Mouse (Mus musculus) forebrain, embryonic 11.5 days (tissue): ENCODE data around the gene Cntnap2. TPM values are rescaled to one million over a fixed set of nuclear protein-coding genes. Genes with fewer than 3 reads are reported as not detected.

Source experiments
- ATAC-seq: fragments of 200-750 bp; cut with Nextera tagmentation; replicated peaks from 2 replicates; pipeline ENCODE4 v1.8.0; 2017; ENCODE audit warnings: moderate TSS enrichment; ENCODE audit not compliant: low FRiP score
- DNase-seq: peaks from one replicate; pipeline ENCODE4 v3.0.0-alpha.2; 2017; ENCODE audit warnings: low spot score
- H3K27ac ChIP-seq: fragments of 300-500 bp; sonication (generic); 2 replicates; pipeline ENCODE4 v1.5.1; 2014; ENCODE audit warnings: low read depth, low read length
- H3K27me3 ChIP-seq: fragments of 300-500 bp; sonication (generic); 2 replicates; pipeline ENCODE4 v1.6.1; 2014; ENCODE audit warnings: mild to moderate bottlenecking, low read length, mixed read lengths; ENCODE audit not compliant: control insufficient read depth, insufficient read depth
- H3K36me3 ChIP-seq: fragments of 300-500 bp; sonication (generic); 2 replicates; pipeline ENCODE4 v1.6.1; 2014; ENCODE audit warnings: mild to moderate bottlenecking, low read length, moderate library complexity, mixed read lengths; ENCODE audit not compliant: control insufficient read depth, insufficient read depth
- H3K4me1 ChIP-seq: fragments of 300-500 bp; sonication (generic); replicated peaks from 2 replicates; pipeline ENCODE4 v1.6.1; 2014; ENCODE audit warnings: low read length, mixed read lengths; ENCODE audit not compliant: control insufficient read depth, insufficient read depth
- H3K4me2 ChIP-seq: fragments of 300-500 bp; sonication (generic); 2 replicates; pipeline ENCODE4 v1.6.1; 2014; ENCODE audit warnings: low read depth, mild to moderate bottlenecking, low read length, moderate library complexity, mixed read lengths; ENCODE audit not compliant: severe bottlenecking
- H3K4me3 ChIP-seq: fragments of 300-500 bp; sonication (generic); 2 replicates; pipeline ENCODE4 v1.5.1; 2014; ENCODE audit warnings: low read depth, low read length
- H3K9ac ChIP-seq: fragments of 300-500 bp; sonication (generic); 2 replicates; pipeline ENCODE4 v1.6.1; 2014; ENCODE audit warnings: low read length
- H3K9me3 ChIP-seq: fragments of 300-500 bp; sonication (generic); 2 replicates; pipeline ENCODE4 v1.6.1; 2016; ENCODE audit warnings: low read length, mixed read lengths; ENCODE audit not compliant: control insufficient read depth
- WGBS: fragments of 180-500 bp; shearing (Covaris S2); extraction: QIAGEN DNeasy Blood & Tissue Kit; methylation state at CpG from one replicate; pipeline ENCODE4 v1.1.7; 2014; 5-methylcytosine and 5-hydroxymethylcytosine counted together
- polyA plus RNA-seq: library from polyadenylated mRNA; unstranded; fragments of >200 nt; fragmentation: Nextera tagmentation; extraction: Ambion mirVana; gene quantifications from 2 replicates; pipeline ENCODE4 v1.2.1, GENCODE M21; 2014

Gene Cntnap2
- polyA plus RNA-seq, 1 experiment from 2014 or later = 69.6 TPM

- no peak overlapping the region for H3K4me3 ChIP-seq
- no peaks in the 10 kb centered on the region for H3K27me3 ChIP-seq
- ATAC-seq = no peak
These were observed 529.9 kb downstream of the Cntnap2 start for GRCm38 (mm10) chr6:45589084-45589483.

GRCm38 (mm10) chr6:45647017-45647416, 587.9 kb downstream of the Cntnap2 start:
- no peaks in the 10 kb centered on the region for H3K27me3 ChIP-seq
- H3K27ac ChIP-seq = no peak overlapping the region
- no peaks in the 10 kb centered on the region for H3K36me3 ChIP-seq
- no peak for DNase-seq
- H3K4me3 ChIP-seq = no peak overlapping the region
- ATAC-seq = no peak
- no peak overlapping the region for H3K4me2 ChIP-seq
- no peak overlapping the region for H3K9ac ChIP-seq
- no peaks in the 10 kb centered on the region for H3K4me1 ChIP-seq
- no peaks in the 10 kb centered on the region for H3K9me3 ChIP-seq

More at GRCm38 (mm10) chr6:45589084-45589483, 529.9 kb downstream of the Cntnap2 start:
- H3K4me2 ChIP-seq = no peak overlapping the region
- DNase-seq = no peak
- H3K36me3 ChIP-seq = no peaks in the 10 kb centered on the region
- H3K27ac ChIP-seq = no peak overlapping the region
- H3K9me3 ChIP-seq = no peaks in the 10 kb centered on the region
- H3K9ac ChIP-seq = no peak overlapping the region
- H3K4me1 ChIP-seq = no peaks in the 10 kb centered on the region

- Histone ChIP-seq H3K4me3 (no peak overlapping the region), H3K27ac (no peak overlapping the region), H3K4me1 (no peaks in the 10 kb centered on the region), H3K36me3 (no peaks in the 10 kb centered on the region), H3K9ac (no peak overlapping the region), H3K4me2 (no peak overlapping the region), H3K9me3 (no peaks in the 10 kb centered on the region), H3K27me3 (no peaks in the 10 kb centered on the region)
- ATAC-seq (no peak), DNase-seq (no peak)
- WGBS = 90% methylated on average over 2 of the region's 2 CpGs
These were observed 589.3 kb downstream of the Cntnap2 start for GRCm38 (mm10) chr6:45648419-45648818.

- DNase-seq = no peak
These were observed 641.1 kb downstream of the Cntnap2 start for GRCm38 (mm10) chr6:45700287-45700686.

GRCm38 (mm10) chr6:45791612-45792011, 732.5 kb downstream of the Cntnap2 start:
- Histone ChIP-seq H3K9me3 (no peaks in the 10 kb centered on the region), H3K4me3 (no peak overlapping the region), H3K36me3 (no peaks in the 10 kb centered on the region), H3K9ac (no peak overlapping the region), H3K27ac (no peak overlapping the region), H3K4me1 (no peaks in the 10 kb centered on the region), H3K27me3 (no peaks in the 10 kb centered on the region), H3K4me2 (no peak overlapping the region)
- DNase-seq = no peak
- ATAC-seq = no peak

More at GRCm38 (mm10) chr6:45700287-45700686, 641.1 kb downstream of the Cntnap2 start:
- no peak for ATAC-seq
- Histone ChIP-seq H3K4me1 (no peaks in the 10 kb centered on the region), H3K9ac (no peak overlapping the region), H3K4me3 (no peak overlapping the region), H3K27ac (no peak overlapping the region), H3K27me3 (no peaks in the 10 kb centered on the region), H3K4me2 (no peak overlapping the region), H3K36me3 (no peaks in the 10 kb centered on the region), H3K9me3 (no peaks in the 10 kb centered on the region)

- no peaks in the 10 kb centered on the region for H3K27me3 ChIP-seq
- no peaks in the 10 kb centered on the region for H3K36me3 ChIP-seq
- H3K9ac ChIP-seq = no peak overlapping the region
- H3K9me3 ChIP-seq = no peaks in the 10 kb centered on the region
- H3K27ac ChIP-seq = no peak overlapping the region
- no peak overlapping the region for H3K4me3 ChIP-seq
- no peaks in the 10 kb centered on the region for H3K4me1 ChIP-seq
- no peak overlapping the region for H3K4me2 ChIP-seq
- WGBS = 84% methylated on average over 4 of the region's 4 CpGs
- DNase-seq = no peak
- no peak for ATAC-seq
These were observed 782.6 kb downstream of the Cntnap2 start for GRCm38 (mm10) chr6:45841626-45842341.

- no peak overlapping the region for H3K9ac ChIP-seq
- H3K36me3 ChIP-seq = no peaks in the 10 kb centered on the region
- ATAC-seq = no peak
- no peak overlapping the region for H3K4me3 ChIP-seq
- H3K27ac ChIP-seq = no peak overlapping the region
- no peak for DNase-seq
- H3K4me1 ChIP-seq = no peaks in the 10 kb centered on the region
- WGBS = 76% methylated on average over 1 of the region's 1 CpGs
- no peaks in the 10 kb centered on the region for H3K27me3 ChIP-seq
- H3K4me2 ChIP-seq = no peak overlapping the region
- H3K9me3 ChIP-seq = no peaks in the 10 kb centered on the region
These were observed 784.6 kb downstream of the Cntnap2 start for GRCm38 (mm10) chr6:45843736-45844135.

GRCm38 (mm10) chr6:45871409-45871992, 812.3 kb downstream of the Cntnap2 start:
- WGBS = 32% methylated on average over 3 of the region's 3 CpGs
- H3K9me3 ChIP-seq = no peaks in the 10 kb centered on the region
- DNase-seq (no peak), ATAC-seq (peak; percentile 58)
- H3K4me1 ChIP-seq = no peaks in the 10 kb centered on the region
- H3K27ac ChIP-seq = no peak overlapping the region
- no peaks in the 10 kb centered on the region; the same call in 1 of the 2 replicates for H3K27me3 ChIP-seq
- no peaks in the 10 kb centered on the region for H3K36me3 ChIP-seq
- no peak overlapping the region for H3K9ac ChIP-seq
- no peak overlapping the region for H3K4me3 ChIP-seq
- H3K4me2 ChIP-seq = no peak overlapping the region

GRCm38 (mm10) chr6:45885486-45885885, 826.3 kb downstream of the Cntnap2 start:
- Histone ChIP-seq H3K9me3 (no peaks in the 10 kb centered on the region), H3K36me3 (no peaks in the 10 kb centered on the region), H3K27me3 (no peaks in the 10 kb centered on the region), H3K4me2 (no peak overlapping the region), H3K4me3 (no peak overlapping the region), H3K9ac (no peak overlapping the region), H3K4me1 (no peaks in the 10 kb centered on the region), H3K27ac (no peak overlapping the region)
- ATAC-seq (no peak), DNase-seq (no peak)
- 67% methylated on average over 1 of the region's 1 CpGs for WGBS
